Mouse (Mus musculus): ENCODE data around the gene Phf7. TPM values are rescaled to one million over a fixed set of nuclear protein-coding genes. Genes with fewer than 3 reads are reported as not detected.

Gene Phf7
- total RNA-seq (2014; rRNA removed) (7.1 and 8.6 TPM in 2 replicates), polyA plus RNA-seq (2015; fragmentation: Nextera tagmentation; extraction: Ambion mirVana) (12.2 and 12.9 TPM in 2 replicates)

DNA sequence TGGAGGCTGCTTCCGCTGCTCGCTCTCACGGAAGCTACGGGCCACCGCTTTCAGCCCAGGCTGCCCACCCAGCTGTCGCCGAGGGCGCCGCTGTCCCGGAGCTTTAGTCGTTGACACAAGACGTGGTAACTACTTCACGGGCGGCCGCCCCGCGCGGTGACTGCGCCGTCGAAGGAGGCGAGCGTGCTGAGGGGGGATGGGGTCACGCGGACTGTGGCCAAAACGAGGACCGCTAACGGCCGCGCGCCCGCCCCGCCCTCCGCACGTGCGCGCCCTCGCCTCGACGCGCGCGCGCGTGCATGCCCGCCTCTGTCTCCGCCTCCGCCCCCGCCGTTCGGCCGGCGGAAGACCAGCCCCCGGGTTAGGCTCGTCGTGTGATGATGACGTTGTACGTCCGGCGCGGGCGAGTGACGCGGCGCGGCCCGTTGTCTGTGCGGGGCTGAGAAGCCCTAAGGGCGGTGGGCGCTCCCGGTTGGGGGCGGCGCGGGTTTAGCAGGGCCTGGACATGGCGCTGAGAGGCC, at the start of gene Phf7, which contains the start of gene Bap1:
Phf7 (minus strand) TSS at position 234 of the 521 bp plus-strand sequence.
Bap1 (plus strand) TSS at position 367 of the 521 bp plus-strand sequence.
- H3K27me3 ChIP-seq (ENCODE audit: insufficient read depth, low read length): no peaks in the 10 kb centered on the region
- peak within 1 kb of the TSS; percentile 76 for H3K4me2 ChIP-seq (ENCODE audit: low read depth)
- peak within 1 kb of the TSS; percentile 88 for H3K27ac ChIP-seq (ENCODE audit: low read depth, low read length)
- no peaks in the 10 kb centered on the region for H3K9me3 ChIP-seq (ENCODE audit: low read length)
- peak; percentile 97 for ATAC-seq
- no peaks in the 10 kb centered on the region for H3K4me1 ChIP-seq (ENCODE audit: insufficient read depth)
- under 1% methylated on average over 60 of the region's 75 CpGs for WGBS
- TF ChIP-seq CTCF (IDR thresholded peaks at IDR 0.05; ENCODE audit: low read depth): 0 out of 2 replicates have a peak, but pooled peaks have one; percentile 24
- peak; percentile 98 for DNase-seq
- peak within 1 kb of the TSS; percentile 98 for H3K9ac ChIP-seq
- peaks cover 30% of the 10 kb centered on the region for H3K36me3 ChIP-seq (ENCODE audit: insufficient read depth)
- peak within 1 kb of the TSS; percentile 100 for H3K4me3 ChIP-seq (ENCODE audit: low read depth, low read length)

DNA sequence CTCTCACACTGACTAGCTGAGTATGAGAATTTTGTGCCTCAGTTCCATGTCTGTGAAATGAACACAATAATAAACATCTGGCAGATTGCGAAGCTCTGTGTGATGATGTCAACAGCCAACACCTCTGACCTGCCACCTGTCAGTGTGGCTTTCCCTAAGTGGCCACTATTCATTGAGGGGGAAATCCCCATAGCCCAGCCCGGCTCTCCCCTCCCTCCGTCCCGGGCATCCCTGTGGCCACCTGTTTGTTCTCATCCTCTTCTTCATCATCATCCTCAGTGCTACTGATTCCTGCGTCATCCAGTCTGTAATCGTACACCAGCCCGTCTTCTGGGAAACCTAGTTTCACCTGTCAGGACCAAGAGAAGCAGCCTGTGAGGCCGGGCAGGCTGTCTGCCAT, 34.6 kb upstream of the Phf7 start:
- Histone ChIP-seq H3K27me3 (ENCODE audit: insufficient read depth, low read length) (no peaks in the 10 kb centered on the region), H3K4me3 (ENCODE audit: low read depth, low read length) (no peak overlapping the region), H3K27ac (ENCODE audit: low read depth, low read length) (no peak overlapping the region), H3K36me3 (ENCODE audit: insufficient read depth) (no peaks in the 10 kb centered on the region), H3K4me2 (ENCODE audit: low read depth) (no peak overlapping the region), H3K9me3 (ENCODE audit: low read length) (no peaks in the 10 kb centered on the region), H3K9ac (no peak overlapping the region), H3K4me1 (ENCODE audit: insufficient read depth) (no peaks in the 10 kb centered on the region)
- ATAC-seq (no peak), DNase-seq (no peak)
- no peak for TF ChIP-seq CTCF (IDR thresholded peaks at IDR 0.05; ENCODE audit: low read depth)
- 86% methylated on average over 8 of the region's 8 CpGs for WGBS

DNA sequence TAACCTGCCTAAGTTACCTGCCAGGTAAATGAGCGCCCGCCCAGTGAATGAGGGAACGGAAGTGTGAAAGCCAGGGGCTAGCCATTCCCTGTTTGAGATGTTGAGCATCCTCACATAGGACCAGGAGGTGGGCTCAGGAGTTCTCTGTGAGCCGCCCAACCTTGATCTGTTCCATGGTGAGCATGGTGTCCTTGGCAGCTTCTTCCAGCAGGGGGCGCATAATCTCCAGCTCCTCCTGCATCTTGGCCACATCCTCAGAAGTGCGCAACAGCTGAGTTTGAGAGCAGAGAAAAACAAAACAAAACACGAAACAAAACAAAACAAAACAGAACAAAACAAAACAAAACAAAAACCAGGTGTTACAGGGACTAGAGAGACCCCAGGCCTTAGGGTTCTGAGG, 21.0 kb upstream of the Phf7 start:
- no peak overlapping the region for H3K27ac ChIP-seq (ENCODE audit: low read depth, low read length)
- no peak overlapping the region for H3K4me3 ChIP-seq (ENCODE audit: low read depth, low read length)
- peaks cover 20% of the 10 kb centered on the region for H3K4me1 ChIP-seq (ENCODE audit: insufficient read depth)
- no peaks in the 10 kb centered on the region for H3K9me3 ChIP-seq (ENCODE audit: low read length)
- H3K9ac ChIP-seq: no peak overlapping the region
- ATAC-seq (0 out of 2 replicates have a peak, but pooled peaks have one; percentile 30), DNase-seq (peak; percentile 78)
- 25% methylated on average over 7 of the region's 7 CpGs for WGBS
- H3K36me3 ChIP-seq (ENCODE audit: insufficient read depth): no peaks in the 10 kb centered on the region
- no peak overlapping the region for H3K4me2 ChIP-seq (ENCODE audit: low read depth)
- H3K27me3 ChIP-seq (ENCODE audit: insufficient read depth, low read length): no peaks in the 10 kb centered on the region
- TF ChIP-seq CTCF (IDR thresholded peaks at IDR 0.05; ENCODE audit: low read depth): peak; percentile 89

DNA sequence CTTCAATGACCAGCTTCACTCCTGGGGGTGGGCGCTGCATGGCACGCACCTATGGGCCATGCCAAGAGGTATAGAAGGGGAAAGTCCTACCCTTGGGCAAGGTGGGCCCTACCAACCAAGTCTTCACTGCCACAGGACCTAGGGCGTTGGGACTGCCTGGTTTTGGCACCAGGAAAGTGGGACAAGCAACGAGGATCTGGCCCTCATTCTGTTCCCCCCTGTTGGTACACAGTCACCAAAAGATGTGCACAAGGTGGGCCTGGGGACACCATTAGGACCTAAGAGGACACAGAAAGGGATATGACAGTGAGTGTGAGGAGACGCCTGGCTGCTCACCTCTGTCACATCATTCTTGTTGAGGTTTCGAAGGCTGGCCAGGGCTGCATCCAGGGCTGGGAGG, 20.0 kb upstream of the Phf7 start:
- Histone ChIP-seq H3K4me1 (ENCODE audit: insufficient read depth) (peaks cover 20% of the 10 kb centered on the region), H3K36me3 (ENCODE audit: insufficient read depth) (no peaks in the 10 kb centered on the region), H3K27ac (ENCODE audit: low read depth, low read length) (no peak overlapping the region), H3K4me2 (ENCODE audit: low read depth) (no peak overlapping the region), H3K4me3 (ENCODE audit: low read depth, low read length) (no peak overlapping the region), H3K9ac (no peak overlapping the region), H3K9me3 (ENCODE audit: low read length) (no peaks in the 10 kb centered on the region), H3K27me3 (ENCODE audit: insufficient read depth, low read length) (no peaks in the 10 kb centered on the region)
- TF ChIP-seq CTCF (IDR thresholded peaks at IDR 0.05; ENCODE audit: low read depth): no peak
- 93% methylated on average over 6 of the region's 6 CpGs for WGBS
- DNase-seq: no peak
- no peak for ATAC-seq

DNA sequence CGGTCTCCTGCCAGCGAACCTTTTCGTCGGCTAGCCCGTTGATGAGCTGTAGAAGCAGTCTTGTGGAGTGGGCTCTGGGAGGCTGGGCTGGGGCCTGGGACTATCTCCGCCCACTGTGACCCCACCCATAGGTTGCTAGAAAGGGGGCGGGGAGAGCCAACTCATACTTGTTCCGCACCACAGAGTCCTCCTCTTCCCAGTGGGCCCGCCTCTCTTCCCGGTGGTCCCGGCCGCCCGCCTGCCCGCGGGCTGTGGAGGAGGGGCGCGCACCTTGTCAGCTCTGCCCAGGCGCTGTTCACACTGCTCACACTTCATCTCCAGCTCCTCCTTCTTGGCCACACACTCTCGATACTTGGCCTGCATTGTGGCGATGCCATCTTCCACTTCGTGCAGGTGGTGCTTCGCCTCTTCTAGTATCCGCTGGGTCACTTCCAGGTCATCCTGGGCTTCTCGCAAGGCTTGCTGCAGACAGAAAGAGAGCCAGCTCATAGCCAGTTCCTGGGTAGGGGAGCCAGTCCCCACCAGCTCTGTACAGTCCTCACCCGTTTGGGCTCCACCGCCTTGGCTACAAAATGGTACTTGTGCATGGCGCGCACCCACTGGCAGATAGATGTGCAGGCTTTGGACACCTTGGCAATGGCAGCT, 18.5 kb upstream of the Phf7 start:
- no peak overlapping the region for H3K9ac ChIP-seq
- peak overlapping the region; percentile 44 for H3K4me2 ChIP-seq (ENCODE audit: low read depth)
- peak overlapping the region; percentile 82 for H3K27ac ChIP-seq (ENCODE audit: low read depth, low read length)
- peak overlapping the region; percentile 9; the same call in 1 of the 2 replicates for H3K4me3 ChIP-seq (ENCODE audit: low read depth, low read length)
- H3K9me3 ChIP-seq (ENCODE audit: low read length): no peaks in the 10 kb centered on the region
- H3K36me3 ChIP-seq (ENCODE audit: insufficient read depth): no peaks in the 10 kb centered on the region
- TF ChIP-seq CTCF (IDR thresholded peaks at IDR 0.05; ENCODE audit: low read depth): no peak
- 13% methylated on average over 27 of the region's 28 CpGs for WGBS
- peak; percentile 60 for ATAC-seq
- peak; percentile 50 for DNase-seq
- peaks cover 20% of the 10 kb centered on the region for H3K4me1 ChIP-seq (ENCODE audit: insufficient read depth)
- no peaks in the 10 kb centered on the region for H3K27me3 ChIP-seq (ENCODE audit: insufficient read depth, low read length)

DNA sequence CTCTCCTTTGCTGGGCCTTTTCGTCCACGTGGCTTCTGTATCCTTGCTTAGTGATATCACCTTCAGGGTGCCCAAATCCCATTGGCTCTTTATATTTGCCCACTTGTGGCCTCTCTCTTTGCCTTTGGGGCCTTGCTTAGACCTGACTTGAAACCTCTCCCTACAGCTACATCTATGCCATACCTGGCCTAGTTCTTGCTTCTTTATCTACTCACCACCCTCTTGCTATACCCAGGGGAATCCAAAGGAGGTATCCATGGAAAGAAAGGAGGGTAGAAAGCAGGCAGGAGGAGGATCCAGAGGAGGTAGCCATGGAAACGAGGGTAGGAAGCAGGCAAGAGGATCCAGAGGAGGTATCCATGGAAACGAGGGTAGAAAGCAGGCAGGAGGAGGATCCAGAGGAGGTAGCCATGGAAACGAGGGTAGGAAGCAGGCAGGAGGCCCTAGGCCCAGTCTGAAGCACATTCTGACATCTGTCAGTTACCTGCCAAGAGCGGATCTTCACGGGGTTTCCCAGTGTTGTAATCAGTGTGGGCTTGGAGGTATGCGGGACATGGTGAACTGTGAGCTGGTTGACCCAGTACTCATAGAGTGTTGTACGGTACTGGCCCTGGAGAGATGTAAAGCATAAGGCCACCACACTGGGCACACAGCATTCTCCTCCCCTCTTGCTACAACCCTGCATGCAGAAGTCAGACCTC, 17.3 kb upstream of the Phf7 start:
- peak; percentile 90 for ATAC-seq
- H3K4me3 ChIP-seq (ENCODE audit: low read depth, low read length): no peak overlapping the region
- no peak for TF ChIP-seq CTCF (IDR thresholded peaks at IDR 0.05; ENCODE audit: low read depth)
- no peak overlapping the region for H3K9ac ChIP-seq
- peak overlapping the region; percentile 82 for H3K27ac ChIP-seq (ENCODE audit: low read depth, low read length)
- H3K27me3 ChIP-seq (ENCODE audit: insufficient read depth, low read length): no peaks in the 10 kb centered on the region
- 23% methylated on average over 9 of the region's 9 CpGs for WGBS
- peak overlapping the region; percentile 44 for H3K4me2 ChIP-seq (ENCODE audit: low read depth)
- no peaks in the 10 kb centered on the region for H3K36me3 ChIP-seq (ENCODE audit: insufficient read depth)
- peaks cover 20% of the 10 kb centered on the region for H3K4me1 ChIP-seq (ENCODE audit: insufficient read depth)
- no peaks in the 10 kb centered on the region for H3K9me3 ChIP-seq (ENCODE audit: low read length)
- DNase-seq: peak; percentile 66

DNA sequence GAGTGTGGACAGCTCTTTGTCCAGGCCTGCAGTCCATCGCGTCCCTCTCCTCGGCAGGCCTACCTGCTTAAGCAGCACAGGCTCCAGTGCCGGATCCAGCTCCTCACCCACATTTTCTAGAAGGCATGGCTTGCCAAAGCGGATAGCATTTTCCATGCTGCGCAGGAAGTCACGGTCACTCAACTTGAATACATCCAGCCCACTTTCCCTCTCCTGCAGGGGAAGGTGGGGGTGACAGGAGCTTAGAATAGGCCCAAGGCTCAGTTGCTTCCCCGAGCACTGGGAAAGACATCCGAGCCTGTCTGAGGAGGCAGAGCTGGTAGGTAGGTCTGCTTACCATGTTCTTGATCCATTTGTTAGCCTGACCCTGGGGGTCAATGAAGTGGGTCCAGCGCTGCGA, 16.5 kb upstream of the Phf7 start:
- WGBS: 92% methylated on average over 11 of the region's 11 CpGs
- Histone ChIP-seq H3K4me3 (ENCODE audit: low read depth, low read length) (no peak overlapping the region), H3K27ac (ENCODE audit: low read depth, low read length) (peak overlapping the region; percentile 82), H3K4me2 (ENCODE audit: low read depth) (no peak overlapping the region), H3K27me3 (ENCODE audit: insufficient read depth, low read length) (no peaks in the 10 kb centered on the region), H3K9me3 (ENCODE audit: low read length) (no peaks in the 10 kb centered on the region), H3K36me3 (ENCODE audit: insufficient read depth) (0 out of 2 replicates have a peak, but pooled peaks cover 2% of the 10 kb centered on the region), H3K9ac (no peak overlapping the region), H3K4me1 (ENCODE audit: insufficient read depth) (peaks cover 20% of the 10 kb centered on the region)
- ATAC-seq (no peak), DNase-seq (no peak)
- TF ChIP-seq CTCF (IDR thresholded peaks at IDR 0.05; ENCODE audit: low read depth): no peak
